Mouse (Mus musculus) G1E (cell line): ENCODE results near the gene Efs. TPM values are rescaled to one million over a fixed set of nuclear protein-coding genes. Genes with fewer than 3 reads are reported as not detected.
"Not testable (repeated sequence)": the region's sequence is repeated elsewhere in the genome, so short reads cannot be mapped to it uniquely, and the experiment has no call there.

Experiments used
- ATAC-seq: 2 replicates; pipeline ENCODE4 v1.8.0; 2016; ENCODE audit warnings: mild to moderate bottlenecking; ENCODE audit not compliant: insufficient number of reproducible peaks, poor library complexity, low FRiP score, severe bottlenecking; ENCODE audit errors: extremely low read depth
- DNase-seq: peaks from one replicate; pipeline ENCODE4 v3.0.0; 2012; ENCODE audit warnings: low spot score
- H3K27me3 ChIP-seq: 2 replicates; pipeline ENCODE4 v1.6.1; 2012; ENCODE audit warnings: mild to moderate bottlenecking, low read length, inconsistent platforms; ENCODE audit not compliant: insufficient read depth
- H3K36me3 ChIP-seq: replicated peaks from 2 replicates; pipeline ENCODE3; 2012; ENCODE audit warnings: mild to moderate bottlenecking, inconsistent platforms
- H3K4me1 ChIP-seq: 2 replicates; pipeline ENCODE4 v1.6.1; 2012; ENCODE audit warnings: low read depth, low read length, inconsistent platforms, mixed read lengths; ENCODE audit not compliant: insufficient read depth
- H3K4me3 ChIP-seq: 2 replicates; pipeline ENCODE4 v1.5.1; 2012; ENCODE audit warnings: low read depth, mild to moderate bottlenecking, inconsistent platforms, low read length, moderate library complexity, mixed read lengths
- H3K9me3 ChIP-seq: replicated peaks from 2 replicates; pipeline ENCODE4 v1.6.1; 2012; ENCODE audit warnings: inconsistent platforms
- CTCF ChIP-seq: IDR thresholded peaks from 2 replicates; pipeline ENCODE4 v1.5.1; 2012; ENCODE audit warnings: low read depth, low read length, inconsistent platforms, mixed read lengths
- GATA1 ChIP-seq: IDR thresholded peaks from 2 replicates; pipeline ENCODE4 v1.6.1; 2012; ENCODE audit warnings: borderline replicate concordance, low read length, inconsistent platforms, mixed read lengths
- GATA2 ChIP-seq: IDR thresholded peaks from 2 replicates; pipeline ENCODE4 v1.6.1; 2012; ENCODE audit warnings: low read depth, low read length, inconsistent platforms, borderline replicate concordance
- POLR2AphosphoS5 ChIP-seq: IDR thresholded peaks from 2 replicates; pipeline ENCODE4 v1.6.1; 2012; ENCODE audit warnings: low read depth, low read length, inconsistent platforms; ENCODE audit not compliant: insufficient replicate concordance
- TAL1 ChIP-seq: conservative IDR thresholded peaks from 2 replicates; pipeline ENCODE4 v1.6.1; 2012; ENCODE audit warnings: low read depth, low read length, inconsistent platforms, mixed read lengths
- polyA plus RNA-seq: library from polyadenylated mRNA; stranded (reverse); fragments of >175 nt; gene quantifications from 2 replicates; pipeline ENCODE4 v1.2.3, GENCODE M21; 2012
- total RNA-seq, 2 experiments: library from RNA; stranded (forward) in 1 of 2; stranded (reverse) in 1 of 2; fragments of 200-1000 nt in 1 of 2; fragments of >200 nt in 1 of 2; fragmentation: Nextera tagmentation in 1 of 2; gene quantifications; 2 replicates each; pipeline ENCODE4 v1.2.3; 2014 to 2017

Efs gene
- total and polyA plus RNA-seq, 3 experiments, result not detected

GRCm38 (mm10) chr14:54965631-54966030 lies 39.7 kb upstream of the Efs start:
- Histone ChIP-seq H3K4me3 (no peak overlapping the region), H3K36me3 (no peaks in the 10 kb centered on the region), H3K27me3 (peaks cover 30% of the 10 kb centered on the region), H3K4me1 (no peaks in the 10 kb centered on the region), H3K9me3 (no peaks in the 10 kb centered on the region)
- no peak for ATAC-seq
- TF ChIP-seq GATA2 (no peak), POLR2AphosphoS5 (no peak), GATA1 (no peak), TAL1 (no peak), CTCF (no peak)
- DNase-seq, result no peak

- Histone ChIP-seq H3K9me3 (no peaks in the 10 kb centered on the region), H3K4me3 (no peak overlapping the region), H3K4me1 (no peaks in the 10 kb centered on the region), H3K27me3 (peaks cover 30% of the 10 kb centered on the region), H3K36me3 (no peaks in the 10 kb centered on the region)
- DNase-seq (no peak), ATAC-seq (no peak)
- TF ChIP-seq GATA1, result no peak
- TF ChIP-seq POLR2AphosphoS5, result no peak
- TF ChIP-seq CTCF, result no peak
- TF ChIP-seq GATA2, result no peak
- no peak for TF ChIP-seq TAL1
Measured at GRCm38 (mm10) chr14:54965044-54965443, 39.1 kb upstream of the Efs start.

- ATAC-seq, result no peak
Measured at GRCm38 (mm10) chr14:54963727-54964126, 37.8 kb upstream of the Efs start.

GRCm38 (mm10) chr14:54962714-54963113 lies 36.8 kb upstream of the Efs start:
- no peaks in the 10 kb centered on the region for H3K4me1 ChIP-seq
- DNase-seq, result no peak
- no peak overlapping the region for H3K4me3 ChIP-seq
- no peak for ATAC-seq
- H3K36me3 ChIP-seq, result no peaks in the 10 kb centered on the region
- H3K9me3 ChIP-seq, result no peaks in the 10 kb centered on the region
- TF ChIP-seq CTCF (no peak), GATA1 (no peak), GATA2 (no peak), TAL1 (no peak), POLR2AphosphoS5 (no peak)
- H3K27me3 ChIP-seq, result peaks cover 27% of the 10 kb centered on the region

More at GRCm38 (mm10) chr14:54963727-54964126, 37.8 kb upstream of the Efs start:
- Histone ChIP-seq H3K9me3 (no peaks in the 10 kb centered on the region), H3K27me3 (peaks cover 25% of the 10 kb centered on the region), H3K4me3 (no peak overlapping the region), H3K36me3 (no peaks in the 10 kb centered on the region), H3K4me1 (no peaks in the 10 kb centered on the region)
- TF ChIP-seq POLR2AphosphoS5 (no peak), TAL1 (no peak)
- no peak for DNase-seq

GRCm38 (mm10) chr14:54961487-54961886 lies 35.6 kb upstream of the Efs start:
- DNase-seq (no peak), ATAC-seq (no peak)
- H3K4me1 ChIP-seq, result no peaks in the 10 kb centered on the region
- no peaks in the 10 kb centered on the region for H3K36me3 ChIP-seq
- H3K4me3 ChIP-seq, result no peak overlapping the region
- H3K27me3 ChIP-seq, result peaks cover 27% of the 10 kb centered on the region
- TF ChIP-seq GATA2 (no peak), POLR2AphosphoS5 (no peak), CTCF (no peak), GATA1 (no peak), TAL1 (no peak)
- H3K9me3 ChIP-seq, result no peaks in the 10 kb centered on the region

- H3K4me3 ChIP-seq, result no peak overlapping the region
- DNase-seq, result no peak
- H3K4me1 ChIP-seq, result no peaks in the 10 kb centered on the region
- no peaks in the 10 kb centered on the region for H3K36me3 ChIP-seq
- ATAC-seq, result no peak
- peaks cover 25% of the 10 kb centered on the region for H3K27me3 ChIP-seq
- TF ChIP-seq POLR2AphosphoS5 (no peak), TAL1 (no peak), GATA2 (no peak), CTCF (no peak), GATA1 (no peak)
- no peaks in the 10 kb centered on the region for H3K9me3 ChIP-seq
Measured at GRCm38 (mm10) chr14:54960769-54961168, 34.8 kb upstream of the Efs start.

- not testable (repeated sequence) for ATAC-seq, H3K4me1 ChIP-seq, H3K36me3 ChIP-seq, H3K9me3 ChIP-seq, DNase-seq, H3K4me3 ChIP-seq
- H3K27me3 ChIP-seq, result peaks cover 25% of the 10 kb centered on the region
Measured at GRCm38 (mm10) chr14:54959853-54960613, 34.1 kb upstream of the Efs start.
